Mouse (Mus musculus) kidney, postnatal 25 days (tissue): ENCODE measurements around the gene Arhgef7.
"Not testable (repeated sequence)": the region's sequence is repeated elsewhere in the genome, so short reads cannot be mapped to it uniquely, and the experiment has no call there.

ENCODE experiments used
- DNase-seq, 2 experiments: peaks; one replicate each; pipeline ENCODE4 v3.0.0; 2021; ENCODE audit warnings: mixed read lengths in 2 of 2

Arhgef7 gene

GRCm38 (mm10) chr8:11842757-11843156 is 115.2 kb downstream of the Arhgef7 start:
- no peak for DNase-seq

GRCm38 (mm10) chr8:11843677-11844315 is 116.3 kb downstream of the Arhgef7 start:
- DNase-seq: no peak

DNA sequence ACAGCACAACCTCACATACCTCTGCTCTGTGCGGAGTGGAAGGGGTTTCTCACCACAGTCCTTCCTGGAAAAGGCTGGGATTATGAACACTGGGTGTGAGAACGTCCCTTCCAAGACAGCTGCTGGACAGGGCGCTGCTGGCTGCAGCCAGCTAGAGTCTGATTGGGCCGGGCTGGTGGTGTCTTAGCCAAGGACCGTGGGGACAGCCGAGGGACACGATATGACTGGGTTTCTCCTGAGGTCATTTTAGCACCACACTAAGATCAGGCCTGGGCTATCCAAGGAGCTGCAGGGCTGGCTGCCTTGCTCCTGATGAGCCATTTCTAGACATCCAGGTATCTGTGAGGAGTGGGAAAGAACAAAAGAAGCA is 116.8 kb downstream of the Arhgef7 start:
- no peak for DNase-seq

DNA sequence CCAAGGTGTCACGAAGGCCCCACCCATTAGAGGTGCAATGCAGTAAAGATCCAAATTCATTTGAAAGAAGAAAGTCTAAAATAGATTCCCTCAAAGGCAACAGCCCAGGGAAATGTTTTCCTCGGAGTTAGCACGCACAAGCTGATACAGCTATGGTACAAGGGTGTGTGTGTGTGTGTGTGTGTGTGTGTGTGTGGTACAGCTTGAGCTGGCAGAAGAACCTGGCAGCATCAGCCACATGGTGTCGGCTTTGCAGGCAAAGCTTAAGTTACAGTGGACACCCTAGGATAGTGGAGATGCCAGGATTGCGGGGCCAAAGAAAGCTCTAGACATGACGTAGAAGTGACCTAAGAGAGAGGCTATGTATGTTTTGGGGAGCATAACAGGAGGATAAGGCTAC is 119.3 kb downstream of the Arhgef7 start:
- no peak for DNase-seq

GRCm38 (mm10) chr8:11867832-11868231 is 140.3 kb downstream of the Arhgef7 start:
- no peak for DNase-seq

GRCm38 (mm10) chr8:11874227-11874626 is 146.7 kb downstream of the Arhgef7 start:
- not testable (repeated sequence) for DNase-seq

GRCm38 (mm10) chr8:11884646-11885045 is 157.1 kb downstream of the Arhgef7 start:
- no peak for DNase-seq
